Mouse (Mus musculus) midbrain, embryonic 10.5 days (tissue): ENCODE data around the gene Relt. TPM values are rescaled to one million over a fixed set of nuclear protein-coding genes. Genes with fewer than 3 reads are reported as not detected.
"Not testable (repeated sequence)": the region's sequence is repeated elsewhere in the genome, so short reads cannot be mapped to it uniquely, and the experiment has no call there.

Experiments used
- DNase-seq: peaks from one replicate; pipeline ENCODE4 v3.0.0-alpha.2; 2017; ENCODE audit warnings: low spot score
- H3K27ac ChIP-seq: fragments of 300-500 bp; sonication (generic); replicated peaks from 2 replicates; pipeline ENCODE4 v1.5.1; 2016; ENCODE audit warnings: mild to moderate bottlenecking
- H3K27me3 ChIP-seq: fragments of 300-500 bp; sonication (generic); 2 replicates; pipeline ENCODE4 v1.6.1; 2016; ENCODE audit warnings: low read depth, mild to moderate bottlenecking; ENCODE audit not compliant: poor library complexity, severe bottlenecking
- H3K36me3 ChIP-seq: fragments of 300-500 bp; sonication (generic); 2 replicates; pipeline ENCODE4 v1.6.1; 2016; ENCODE audit warnings: mild to moderate bottlenecking, moderate library complexity
- H3K4me1 ChIP-seq: fragments of 300-500 bp; sonication (generic); 2 replicates; pipeline ENCODE4 v1.6.1; 2016
- H3K4me3 ChIP-seq: fragments of 300-500 bp; sonication (generic); 2 replicates; pipeline ENCODE4 v1.5.1; 2016; ENCODE audit warnings: mild to moderate bottlenecking, moderate library complexity
- H3K9me3 ChIP-seq: fragments of 300-500 bp; sonication (generic); replicated peaks from 2 replicates; pipeline ENCODE4 v1.6.1; 2016; ENCODE audit warnings: mild to moderate bottlenecking
- WGBS: fragments of 180-500 bp; shearing (Covaris S2); methylation state at CpG from one replicate; pipeline ENCODE4 v1.1.7; 2016; 5-methylcytosine and 5-hydroxymethylcytosine counted together
- polyA plus RNA-seq: library from polyadenylated mRNA; unstranded; fragments of >200 nt; fragmentation: Nextera tagmentation; extraction: Ambion mirVana; gene quantifications from 2 replicates; pipeline ENCODE4 v1.2.1, GENCODE M21; 2016

The Relt gene
- polyA plus RNA-seq, 1 experiment from 2014 or later, result 5.2 TPM

- no peak for DNase-seq
- Histone ChIP-seq H3K27me3 (no peaks in the 10 kb centered on the region), H3K4me1 (peaks cover 26% of the 10 kb centered on the region; the same call in 1 of the 2 replicates), H3K36me3 (peaks cover 12% of the 10 kb centered on the region; the same call in 1 of the 2 replicates), H3K9me3 (no peaks in the 10 kb centered on the region), H3K4me3 (no peak overlapping the region), H3K27ac (no peak overlapping the region; the same call in 1 of the 2 replicates)
- WGBS, result 81% methylated on average over 9 of the region's 9 CpGs
Measured at GRCm38 (mm10) chr7:100851481-100852356, 11.5 kb downstream of the Relt start.

GRCm38 (mm10) chr7:100849508-100849907, 13.7 kb downstream of the Relt start:
- WGBS, result 91% methylated on average over 2 of the region's 2 CpGs

GRCm38 (mm10) chr7:100848744-100849143, 14.5 kb downstream of the Relt start:
- Histone ChIP-seq H3K4me1 (peaks cover 3% of the 10 kb centered on the region; the same call in 1 of the 2 replicates), H3K27ac (no peak overlapping the region), H3K27me3 (no peaks in the 10 kb centered on the region), H3K36me3 (peaks cover 12% of the 10 kb centered on the region; the same call in 1 of the 2 replicates), H3K4me3 (no peak overlapping the region), H3K9me3 (no peaks in the 10 kb centered on the region)
- peak; percentile 51 for DNase-seq
- 27% methylated on average over 6 of the region's 6 CpGs for WGBS

More at GRCm38 (mm10) chr7:100849508-100849907, 13.7 kb downstream of the Relt start:
- peaks cover 12% of the 10 kb centered on the region; the same call in 1 of the 2 replicates for H3K36me3 ChIP-seq
- no peak overlapping the region for H3K27ac ChIP-seq
- no peak overlapping the region for H3K4me3 ChIP-seq
- no peaks in the 10 kb centered on the region for H3K27me3 ChIP-seq
- H3K9me3 ChIP-seq, result no peaks in the 10 kb centered on the region
- DNase-seq, result no peak
- H3K4me1 ChIP-seq, result peaks cover 10% of the 10 kb centered on the region; the same call in 1 of the 2 replicates

- 0 out of 2 replicates have a peak overlapping the region, but pooled peaks have one; percentile 33 for H3K27ac ChIP-seq
- H3K36me3 ChIP-seq, result peaks cover 20% of the 10 kb centered on the region
- WGBS, result 86% methylated on average over 6 of the region's 6 CpGs
- H3K27me3 ChIP-seq, result no peaks in the 10 kb centered on the region
- H3K4me1 ChIP-seq, result 0 out of 2 replicates have a peak, but pooled peaks cover 3% of the 10 kb centered on the region
- H3K9me3 ChIP-seq, result no peaks in the 10 kb centered on the region
- no peak for DNase-seq
- H3K4me3 ChIP-seq, result no peak overlapping the region
Measured at GRCm38 (mm10) chr7:100847131-100847530, 16.1 kb downstream of the Relt start.

GRCm38 (mm10) chr7:100846033-100846432, 17.2 kb downstream of the Relt start:
- not testable (repeated sequence) for H3K4me1 ChIP-seq, DNase-seq, H3K9me3 ChIP-seq, H3K27me3 ChIP-seq, H3K27ac ChIP-seq, H3K4me3 ChIP-seq
- WGBS, result 84% methylated on average over 7 of the region's 7 CpGs
- H3K36me3 ChIP-seq, result peaks cover 27% of the 10 kb centered on the region

- Histone ChIP-seq H3K4me1 (0 out of 2 replicates have a peak, but pooled peaks cover 3% of the 10 kb centered on the region), H3K9me3 (no peaks in the 10 kb centered on the region), H3K27me3 (no peaks in the 10 kb centered on the region), H3K36me3 (peaks cover 27% of the 10 kb centered on the region), H3K4me3 (no peak overlapping the region), H3K27ac (no peak overlapping the region)
- DNase-seq, result no peak
- 75% methylated on average over 1 of the region's 1 CpGs for WGBS
Measured at GRCm38 (mm10) chr7:100845412-100845811, 17.8 kb downstream of the Relt start.

GRCm38 (mm10) chr7:100845026-100845400, 18.2 kb downstream of the Relt start:
- Histone ChIP-seq H3K27ac (no peak overlapping the region), H3K27me3 (no peaks in the 10 kb centered on the region), H3K4me3 (no peak overlapping the region), H3K36me3 (peaks cover 27% of the 10 kb centered on the region), H3K9me3 (no peaks in the 10 kb centered on the region), H3K4me1 (0 out of 2 replicates have a peak, but pooled peaks cover 3% of the 10 kb centered on the region)
- no peak for DNase-seq

- DNase-seq, result no peak
- WGBS, result 86% methylated on average over 2 of the region's 2 CpGs
- no peaks in the 10 kb centered on the region for H3K9me3 ChIP-seq
- H3K27me3 ChIP-seq, result no peaks in the 10 kb centered on the region
- H3K4me3 ChIP-seq, result no peak overlapping the region
- H3K4me1 ChIP-seq, result 0 out of 2 replicates have a peak, but pooled peaks cover 3% of the 10 kb centered on the region
- no peak overlapping the region for H3K27ac ChIP-seq
- peaks cover 22% of the 10 kb centered on the region for H3K36me3 ChIP-seq
Measured at GRCm38 (mm10) chr7:100844385-100845025, 18.7 kb downstream of the Relt start.

- H3K4me3 ChIP-seq, result no peak overlapping the region
- H3K27ac ChIP-seq, result no peak overlapping the region
- 94% methylated on average over 2 of the region's 2 CpGs for WGBS
- no peaks in the 10 kb centered on the region for H3K27me3 ChIP-seq
- H3K4me1 ChIP-seq, result 0 out of 2 replicates have a peak, but pooled peaks cover 3% of the 10 kb centered on the region
- no peak for DNase-seq
- H3K36me3 ChIP-seq, result peaks cover 21% of the 10 kb centered on the region
- no peaks in the 10 kb centered on the region for H3K9me3 ChIP-seq
Measured at GRCm38 (mm10) chr7:100843866-100844265, 19.4 kb downstream of the Relt start.

GRCm38 (mm10) chr7:100842175-100842574, 21.1 kb downstream of the Relt start:
- WGBS, result 89% methylated on average over 5 of the region's 5 CpGs
- Histone ChIP-seq H3K36me3 (peaks cover 34% of the 10 kb centered on the region), H3K27me3 (no peaks in the 10 kb centered on the region), H3K4me3 (no peak overlapping the region), H3K27ac (no peak overlapping the region), H3K4me1 (0 out of 2 replicates have a peak, but pooled peaks cover 2% of the 10 kb centered on the region), H3K9me3 (no peaks in the 10 kb centered on the region)
- DNase-seq, result no peak

GRCm38 (mm10) chr7:100841608-100842007, 21.6 kb downstream of the Relt start:
- Histone ChIP-seq H3K36me3 (peaks cover 36% of the 10 kb centered on the region), H3K4me3 (no peak overlapping the region), H3K27me3 (no peaks in the 10 kb centered on the region), H3K4me1 (no peaks in the 10 kb centered on the region), H3K27ac (no peak overlapping the region), H3K9me3 (no peaks in the 10 kb centered on the region)
- WGBS, result 93% methylated on average over 6 of the region's 6 CpGs
- no peak for DNase-seq

- no peak for DNase-seq
- no peak overlapping the region for H3K27ac ChIP-seq
- H3K4me1 ChIP-seq, result no peaks in the 10 kb centered on the region
- WGBS, result 100% methylated on average over 1 of the region's 1 CpGs
- H3K9me3 ChIP-seq, result no peaks in the 10 kb centered on the region
- H3K27me3 ChIP-seq, result no peaks in the 10 kb centered on the region
- H3K36me3 ChIP-seq, result peaks cover 43% of the 10 kb centered on the region
- no peak overlapping the region for H3K4me3 ChIP-seq
Measured at GRCm38 (mm10) chr7:100840906-100841305, 22.3 kb downstream of the Relt start.
